Mouse (Mus musculus) limb, embryonic 11.5 days (tissue): ENCODE measurements at regions not wholly inside any gene's neighbourhood (a gene's known extent, or its start where the extent isn't known, plus 50 kb on each side); places are given as distances from the start of the nearest gene placed in this dataset.

Experiments
- ATAC-seq: fragments of 200-750 bp; cut with Nextera tagmentation; 2 replicates; pipeline ENCODE4 v1.8.0; 2017; ENCODE audit warnings: low read depth; ENCODE audit not compliant: insufficient number of reproducible peaks, low FRiP score, low TSS enrichment
- DNase-seq: peaks from one replicate; pipeline ENCODE4 v3.0.0-alpha.2; 2015; ENCODE audit warnings: low spot score
- H3K27ac ChIP-seq: fragments of 300-500 bp; sonication (generic); replicated peaks from 2 replicates; pipeline ENCODE4 v1.5.1; 2014; ENCODE audit warnings: low read depth, mild to moderate bottlenecking, low read length
- H3K27me3 ChIP-seq: fragments of 300-500 bp; sonication (generic); 2 replicates; pipeline ENCODE4 v1.6.1; 2014; ENCODE audit warnings: mild to moderate bottlenecking, low read length, mixed read lengths; ENCODE audit not compliant: control insufficient read depth, insufficient read depth
- H3K36me3 ChIP-seq: fragments of 300-500 bp; sonication (generic); 2 replicates; pipeline ENCODE4 v1.6.1; 2014; ENCODE audit warnings: mild to moderate bottlenecking, low read length, moderate library complexity, mixed read lengths; ENCODE audit not compliant: control insufficient read depth, insufficient read depth
- H3K4me1 ChIP-seq: fragments of 300-500 bp; sonication (generic); 2 replicates; pipeline ENCODE4 v1.6.1; 2014; ENCODE audit warnings: low read length, mixed read lengths; ENCODE audit not compliant: control insufficient read depth, insufficient read depth
- H3K4me2 ChIP-seq: fragments of 300-500 bp; sonication (generic); 2 replicates; pipeline ENCODE4 v1.6.1; 2014; ENCODE audit warnings: low read depth, mild to moderate bottlenecking, moderate library complexity; ENCODE audit not compliant: severe bottlenecking
- H3K4me3 ChIP-seq: fragments of 300-500 bp; sonication (generic); 2 replicates; pipeline ENCODE4 v1.5.1; 2014; ENCODE audit warnings: low read depth, low read length
- H3K9ac ChIP-seq: fragments of 300-500 bp; sonication (generic); 2 replicates; pipeline ENCODE4 v1.6.1; 2014; ENCODE audit warnings: mild to moderate bottlenecking, low read length
- H3K9me3 ChIP-seq: fragments of 300-500 bp; sonication (generic); 2 replicates; pipeline ENCODE4 v1.6.1; 2016; ENCODE audit warnings: low read length; ENCODE audit not compliant: control insufficient read depth
- WGBS: fragments of 180-500 bp; shearing (Covaris S2); extraction: QIAGEN DNeasy Blood & Tissue Kit; methylation state at CpG from one replicate; pipeline ENCODE4 v1.1.7; 2014; 5-methylcytosine and 5-hydroxymethylcytosine counted together

GRCm38 (mm10) chr1:119256097-119256473 is 166.0 kb downstream of the Inhbb start:
- H3K4me2 ChIP-seq = no peak overlapping the region
- 51% methylated on average over 5 of the region's 5 CpGs for WGBS
- ATAC-seq (no peak), DNase-seq (no peak)
- no peak overlapping the region for H3K9ac ChIP-seq
- H3K36me3 ChIP-seq = no peaks in the 10 kb centered on the region
- H3K4me3 ChIP-seq = no peak overlapping the region
- H3K27me3 ChIP-seq = no peaks in the 10 kb centered on the region
- no peaks in the 10 kb centered on the region for H3K4me1 ChIP-seq
- H3K27ac ChIP-seq = no peak overlapping the region
- no peaks in the 10 kb centered on the region for H3K9me3 ChIP-seq

- ATAC-seq (no peak), DNase-seq (no peak)
- H3K4me2 ChIP-seq = no peak overlapping the region
These were observed 166.5 kb downstream of the Inhbb start for GRCm38 (mm10) chr1:119255386-119256096.

GRCm38 (mm10) chr1:119254928-119255327 is 167.1 kb downstream of the Inhbb start:
- no peak for ATAC-seq
- Histone ChIP-seq H3K4me1 (no peaks in the 10 kb centered on the region), H3K27ac (no peak overlapping the region), H3K36me3 (no peaks in the 10 kb centered on the region), H3K4me2 (no peak overlapping the region), H3K9ac (no peak overlapping the region), H3K4me3 (no peak overlapping the region), H3K27me3 (no peaks in the 10 kb centered on the region), H3K9me3 (no peaks in the 10 kb centered on the region)
- 83% methylated on average over 5 of the region's 5 CpGs for WGBS
- DNase-seq = no peak

More at GRCm38 (mm10) chr1:119255386-119256096, 166.5 kb downstream of the Inhbb start:
- Histone ChIP-seq H3K27ac (no peak overlapping the region), H3K4me1 (no peaks in the 10 kb centered on the region), H3K36me3 (no peaks in the 10 kb centered on the region), H3K9ac (no peak overlapping the region), H3K4me3 (no peak overlapping the region), H3K9me3 (no peaks in the 10 kb centered on the region), H3K27me3 (no peaks in the 10 kb centered on the region)
- WGBS = 88% methylated on average over 20 of the region's 20 CpGs

GRCm38 (mm10) chr1:119253371-119253851 is 168.6 kb downstream of the Inhbb start:
- ATAC-seq = no peak
- no peak overlapping the region for H3K27ac ChIP-seq
- no peaks in the 10 kb centered on the region for H3K4me1 ChIP-seq
- no peak for DNase-seq
- no peak overlapping the region for H3K9ac ChIP-seq
- no peaks in the 10 kb centered on the region for H3K9me3 ChIP-seq
- H3K4me3 ChIP-seq = no peak overlapping the region
- no peaks in the 10 kb centered on the region for H3K27me3 ChIP-seq
- 60% methylated on average over 7 of the region's 7 CpGs for WGBS
- H3K4me2 ChIP-seq = no peak overlapping the region
- no peaks in the 10 kb centered on the region for H3K36me3 ChIP-seq

- H3K9me3 ChIP-seq = no peaks in the 10 kb centered on the region
- ATAC-seq (no peak), DNase-seq (no peak)
- H3K4me1 ChIP-seq = no peaks in the 10 kb centered on the region
- H3K27me3 ChIP-seq = no peaks in the 10 kb centered on the region
- H3K36me3 ChIP-seq = no peaks in the 10 kb centered on the region
- no peak overlapping the region for H3K9ac ChIP-seq
- no peak overlapping the region for H3K4me3 ChIP-seq
- H3K27ac ChIP-seq = no peak overlapping the region
- WGBS = 88% methylated on average over 6 of the region's 6 CpGs
- no peak overlapping the region for H3K4me2 ChIP-seq
These were observed 169.6 kb downstream of the Inhbb start for GRCm38 (mm10) chr1:119252403-119252802.

GRCm38 (mm10) chr1:119251741-119252140 is 170.3 kb downstream of the Inhbb start:
- Histone ChIP-seq H3K4me1 (no peaks in the 10 kb centered on the region), H3K27ac (no peak overlapping the region), H3K9me3 (no peaks in the 10 kb centered on the region), H3K4me3 (no peak overlapping the region), H3K36me3 (no peaks in the 10 kb centered on the region), H3K27me3 (no peaks in the 10 kb centered on the region), H3K9ac (no peak overlapping the region), H3K4me2 (no peak overlapping the region)
- DNase-seq = no peak
- ATAC-seq = no peak
- 89% methylated on average over 5 of the region's 5 CpGs for WGBS

- DNase-seq (no peak), ATAC-seq (no peak)
- no peak overlapping the region for H3K9ac ChIP-seq
- H3K27me3 ChIP-seq = no peaks in the 10 kb centered on the region
- no peak overlapping the region for H3K4me2 ChIP-seq
- no peaks in the 10 kb centered on the region for H3K4me1 ChIP-seq
- WGBS = 87% methylated on average over 5 of the region's 5 CpGs
- no peaks in the 10 kb centered on the region for H3K36me3 ChIP-seq
- no peak overlapping the region for H3K27ac ChIP-seq
- no peak overlapping the region for H3K4me3 ChIP-seq
- no peaks in the 10 kb centered on the region for H3K9me3 ChIP-seq
These were observed 173.1 kb downstream of the Inhbb start for GRCm38 (mm10) chr1:119248776-119249495.

GRCm38 (mm10) chr1:119247117-119247516 is 174.9 kb downstream of the Inhbb start:
- H3K36me3 ChIP-seq = no peaks in the 10 kb centered on the region
- no peak overlapping the region for H3K4me3 ChIP-seq
- H3K4me2 ChIP-seq = no peak overlapping the region
- H3K27me3 ChIP-seq = no peaks in the 10 kb centered on the region
- no peak overlapping the region for H3K9ac ChIP-seq
- no peak overlapping the region for H3K27ac ChIP-seq
- 76% methylated on average over 3 of the region's 3 CpGs for WGBS
- ATAC-seq = no peak
- DNase-seq = no peak
- no peaks in the 10 kb centered on the region for H3K4me1 ChIP-seq
- H3K9me3 ChIP-seq = no peaks in the 10 kb centered on the region
